Mouse (Mus musculus): ENCODE measurements around the gene Stom. TPM values are rescaled to one million over a fixed set of nuclear protein-coding genes. Genes with fewer than 3 reads are reported as not detected.

Stom gene
- polyA plus RNA-seq, 1 experiment from 2014 or later, result 14.3 TPM

DNA sequence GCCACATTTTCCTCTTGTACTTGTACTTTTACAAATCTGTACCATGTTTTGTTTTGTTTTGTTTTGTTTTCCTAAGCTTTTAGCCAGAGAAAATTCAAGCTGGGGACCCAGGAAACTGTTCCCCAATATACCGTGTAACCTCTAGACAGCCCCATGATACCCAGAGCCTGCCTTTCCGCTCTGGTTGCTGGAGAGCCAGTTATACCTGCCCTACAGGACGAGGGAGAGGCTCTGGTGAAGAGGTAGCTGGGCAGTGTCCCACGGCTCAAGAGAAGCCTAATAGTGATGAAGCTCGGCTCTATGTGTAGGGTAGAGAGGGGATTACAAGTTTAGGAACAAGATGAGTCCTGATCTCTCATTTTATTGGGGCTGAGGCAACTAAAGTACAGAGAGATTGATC lies 51.6 kb downstream of the Stom start:
- Histone ChIP-seq H3K27ac (no peak overlapping the region), H3K4me3 (no peak overlapping the region), H3K9me3 (no peaks in the 10 kb centered on the region), H3K36me3 (no peaks in the 10 kb centered on the region), H3K4me2 (replicated peaks) (no peak overlapping the region), H3K4me1 (peaks cover 7% of the 10 kb centered on the region), H3K27me3 (replicated peaks) (peaks cover 31% of the 10 kb centered on the region), H3K9ac (no peak overlapping the region)
- ATAC-seq (ENCODE audit: low FRiP score, low read depth), result no peak
- WGBS, result 79% methylated on average over 5 of the region's 5 CpGs

DNA sequence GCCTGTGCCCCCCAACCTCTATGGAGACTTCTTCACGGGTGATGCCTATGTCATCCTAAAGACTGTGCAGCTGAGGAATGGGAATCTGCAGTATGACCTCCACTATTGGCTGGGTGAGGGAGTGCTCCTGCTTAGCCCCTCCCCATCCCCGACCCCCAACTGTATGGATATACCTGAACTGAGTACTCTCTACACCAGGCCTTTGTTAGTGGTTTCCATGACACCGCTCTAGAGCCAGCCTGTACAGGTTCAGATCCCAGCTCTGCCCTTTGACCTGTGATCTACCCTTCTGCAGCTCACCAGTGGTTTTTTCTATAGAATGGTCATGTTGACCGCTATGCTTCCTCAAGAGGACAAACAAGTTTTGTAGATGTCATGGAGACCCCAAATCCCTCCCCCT lies 52.8 kb downstream of the Stom start:
- H3K27me3 ChIP-seq (replicated peaks), result peaks cover 31% of the 10 kb centered on the region
- H3K27ac ChIP-seq, result no peak overlapping the region
- 83% methylated on average over 4 of the region's 4 CpGs for WGBS
- H3K9ac ChIP-seq, result no peak overlapping the region
- ATAC-seq (ENCODE audit: low FRiP score, low read depth), result no peak
- no peaks in the 10 kb centered on the region for H3K9me3 ChIP-seq
- peaks cover 7% of the 10 kb centered on the region for H3K4me1 ChIP-seq
- H3K4me2 ChIP-seq (replicated peaks), result no peak overlapping the region
- no peaks in the 10 kb centered on the region for H3K36me3 ChIP-seq
- no peak overlapping the region for H3K4me3 ChIP-seq

DNA sequence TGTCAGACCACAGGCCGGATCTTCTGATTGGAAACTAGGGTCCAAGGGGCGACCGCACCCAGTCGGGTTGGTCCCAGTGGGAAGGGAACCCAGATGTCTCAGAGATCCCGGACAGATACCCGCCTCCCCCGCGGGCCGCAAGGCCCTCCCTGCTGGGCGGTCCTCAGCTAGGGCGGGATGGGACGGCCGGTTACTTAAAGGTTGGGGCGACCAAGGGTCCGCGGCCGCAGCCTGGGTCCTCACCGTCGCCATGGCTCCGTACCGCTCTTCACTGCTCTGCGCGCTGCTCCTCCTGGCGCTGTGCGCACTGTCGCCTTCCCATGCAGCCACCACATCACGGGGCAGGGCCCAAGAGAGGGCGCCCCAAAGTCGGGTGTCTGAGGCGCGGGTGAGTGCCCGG lies 54.6 kb downstream of the Stom start:
- peak overlapping the region; percentile 33; the same call in 1 of the 2 replicates for H3K9ac ChIP-seq
- no peak for ATAC-seq (ENCODE audit: low FRiP score, low read depth)
- peaks cover 7% of the 10 kb centered on the region for H3K4me1 ChIP-seq
- H3K36me3 ChIP-seq, result no peaks in the 10 kb centered on the region
- H3K27me3 ChIP-seq (replicated peaks), result peaks cover 31% of the 10 kb centered on the region
- no peaks in the 10 kb centered on the region for H3K9me3 ChIP-seq
- H3K4me2 ChIP-seq (replicated peaks), result peak overlapping the region; percentile 56
- peak overlapping the region; percentile 26 for H3K4me3 ChIP-seq
- no peak overlapping the region for H3K27ac ChIP-seq
- WGBS, result 2% methylated on average over 32 of the region's 32 CpGs

DNA sequence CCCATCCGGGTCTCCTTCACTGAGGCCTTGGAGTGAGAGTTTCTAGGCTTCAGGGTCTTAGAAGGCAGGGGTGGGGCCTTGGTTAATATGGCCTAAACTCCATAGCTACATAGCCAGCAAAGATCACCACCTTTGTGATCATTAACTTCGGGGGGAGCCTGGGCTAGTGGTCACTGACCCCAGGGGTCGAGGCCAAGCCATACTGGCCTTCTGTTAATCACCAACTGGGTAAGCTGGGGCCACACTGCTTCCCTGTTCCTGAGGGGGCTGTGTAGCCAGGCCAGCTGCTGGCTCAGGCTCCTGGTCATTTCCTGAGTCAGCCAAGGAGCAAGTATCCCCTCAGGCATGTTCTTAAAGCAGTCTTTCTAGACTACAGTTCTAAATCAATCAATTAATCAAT lies 56.8 kb downstream of the Stom start:
- H3K27me3 ChIP-seq (replicated peaks), result peaks cover 31% of the 10 kb centered on the region
- no peaks in the 10 kb centered on the region for H3K9me3 ChIP-seq
- no peak overlapping the region for H3K4me2 ChIP-seq (replicated peaks)
- H3K9ac ChIP-seq, result no peak overlapping the region
- no peaks in the 10 kb centered on the region for H3K36me3 ChIP-seq
- no peak overlapping the region for H3K4me3 ChIP-seq
- no peak overlapping the region for H3K27ac ChIP-seq
- ATAC-seq (ENCODE audit: low FRiP score, low read depth), result no peak
- 61% methylated on average over 3 of the region's 3 CpGs for WGBS
- H3K4me1 ChIP-seq, result peaks cover 7% of the 10 kb centered on the region

DNA sequence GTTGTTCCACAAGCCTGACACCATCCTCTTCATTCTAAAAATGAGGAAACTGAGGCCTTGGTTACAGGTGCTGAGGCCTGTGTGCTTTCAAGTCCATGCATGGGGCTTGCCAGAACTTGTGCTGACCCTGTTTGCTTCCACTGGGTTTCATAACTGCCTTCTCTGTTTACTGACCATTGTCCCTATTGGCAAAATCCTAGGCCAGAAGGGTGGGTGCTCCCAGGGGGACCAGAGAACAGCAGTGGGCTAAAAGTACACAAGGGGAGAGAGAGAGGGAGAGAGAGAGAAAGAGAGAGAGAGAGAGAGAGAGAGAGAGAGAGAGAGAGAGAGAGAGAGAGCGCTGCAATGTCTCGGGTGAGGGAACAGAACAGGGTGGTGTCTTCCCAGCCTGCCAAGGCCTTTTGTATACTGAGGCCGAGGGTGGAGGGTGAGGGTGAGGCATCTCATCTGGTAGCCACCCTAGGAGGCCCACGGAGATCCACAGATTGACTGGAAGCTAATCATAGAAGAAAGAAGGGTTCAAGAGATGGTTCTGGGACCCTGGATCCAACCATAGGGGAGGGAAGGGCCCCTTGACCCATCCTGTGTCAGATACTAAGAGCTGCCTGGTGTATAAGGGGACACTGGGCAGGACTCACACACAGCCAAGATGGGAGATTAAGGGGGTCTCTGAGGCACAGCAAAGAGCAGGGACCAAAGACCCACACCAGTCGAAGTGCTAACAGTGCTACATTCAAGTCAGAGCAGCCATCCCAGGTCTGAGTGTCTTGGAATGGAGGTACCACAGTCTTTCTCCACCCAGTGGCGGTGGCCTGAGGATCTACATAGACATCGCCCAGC lies 58.2 kb downstream of the Stom start:
- Histone ChIP-seq H3K4me3 (no peak overlapping the region), H3K27ac (no peak overlapping the region), H3K9me3 (no peaks in the 10 kb centered on the region), H3K4me2 (replicated peaks) (no peak overlapping the region), H3K9ac (no peak overlapping the region), H3K4me1 (peaks cover 7% of the 10 kb centered on the region), H3K36me3 (no peaks in the 10 kb centered on the region), H3K27me3 (replicated peaks) (peaks cover 26% of the 10 kb centered on the region)
- 85% methylated on average over 7 of the region's 7 CpGs for WGBS
- no peak for ATAC-seq (ENCODE audit: low FRiP score, low read depth)

DNA sequence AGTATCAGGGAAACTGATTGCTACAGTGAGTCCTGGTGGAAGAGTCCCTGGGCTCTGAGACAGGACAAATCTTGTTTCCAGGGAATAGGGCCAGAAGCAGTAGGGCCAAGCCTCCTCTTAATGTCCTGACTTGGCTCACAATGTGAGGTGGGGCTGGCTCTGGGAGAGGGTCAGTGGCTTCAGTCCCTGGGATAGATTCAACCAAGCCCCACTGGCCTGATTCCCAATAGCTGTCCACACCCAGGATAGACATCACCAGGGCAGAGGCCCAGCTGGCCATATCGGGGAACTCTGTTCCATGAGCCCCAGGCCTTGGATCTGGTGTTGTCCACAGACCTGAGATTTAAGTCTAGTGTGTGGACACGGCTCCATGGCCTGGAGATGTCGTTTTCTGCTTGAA lies 59.1 kb downstream of the Stom start:
- Histone ChIP-seq H3K4me2 (replicated peaks) (no peak overlapping the region), H3K36me3 (no peaks in the 10 kb centered on the region), H3K9me3 (no peaks in the 10 kb centered on the region), H3K4me1 (peaks cover 7% of the 10 kb centered on the region), H3K27me3 (replicated peaks) (peaks cover 16% of the 10 kb centered on the region), H3K27ac (no peak overlapping the region), H3K9ac (no peak overlapping the region), H3K4me3 (no peak overlapping the region)
- no peak for ATAC-seq (ENCODE audit: low FRiP score, low read depth)
- 83% methylated on average over 3 of the region's 3 CpGs for WGBS

DNA sequence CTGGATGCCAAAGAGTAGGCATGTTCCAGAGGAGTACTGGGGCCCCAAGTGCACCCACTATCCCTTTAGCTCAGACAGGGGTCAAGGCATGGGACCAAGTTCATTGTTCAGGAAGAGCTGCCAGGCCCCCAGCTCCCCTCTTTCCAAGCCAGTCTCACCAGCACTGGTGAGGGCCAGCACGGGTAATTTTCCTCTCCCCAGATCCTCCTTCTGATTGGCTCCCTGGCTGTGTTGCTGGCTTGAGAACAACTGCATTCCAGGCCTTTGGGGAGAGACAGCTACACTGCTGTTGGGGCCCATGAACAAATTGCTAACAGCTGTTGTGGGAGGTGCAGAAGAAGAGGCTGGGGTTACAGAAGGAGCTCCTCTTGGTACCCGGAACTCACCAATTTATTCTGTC lies 63.2 kb downstream of the Stom start:
- H3K4me1 ChIP-seq, result peaks cover 11% of the 10 kb centered on the region; the same call in 1 of the 2 replicates
- H3K4me3 ChIP-seq, result no peak overlapping the region
- no peak overlapping the region for H3K4me2 ChIP-seq (replicated peaks)
- no peak for ATAC-seq (ENCODE audit: low FRiP score, low read depth)
- H3K9me3 ChIP-seq, result no peaks in the 10 kb centered on the region
- no peak overlapping the region for H3K27ac ChIP-seq
- H3K27me3 ChIP-seq (replicated peaks), result no peaks in the 10 kb centered on the region
- H3K9ac ChIP-seq, result no peak overlapping the region
- WGBS, result 40% methylated on average over 2 of the region's 2 CpGs
- no peaks in the 10 kb centered on the region for H3K36me3 ChIP-seq

DNA sequence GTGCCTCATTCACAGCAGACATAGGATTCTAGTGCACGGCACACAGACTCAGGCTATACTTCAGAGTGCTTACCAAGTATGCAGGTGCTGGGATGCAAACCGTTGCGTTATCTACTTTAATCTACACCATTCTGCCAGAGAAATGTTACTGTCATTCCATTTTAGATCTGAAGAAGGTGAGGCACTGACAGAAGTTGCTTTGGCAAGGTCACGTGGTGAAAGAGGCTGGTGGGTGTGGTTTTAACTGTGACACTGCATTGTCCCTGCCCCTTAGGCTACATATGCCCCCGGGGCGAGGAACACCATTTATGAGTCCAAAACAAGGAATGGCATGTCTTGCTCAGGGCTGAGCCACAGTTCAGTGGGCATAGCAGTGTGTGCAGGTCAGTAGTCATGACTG lies 63.9 kb downstream of the Stom start:
- ATAC-seq (ENCODE audit: low FRiP score, low read depth), result no peak
- no peak overlapping the region for H3K9ac ChIP-seq
- H3K9me3 ChIP-seq, result no peaks in the 10 kb centered on the region
- no peaks in the 10 kb centered on the region for H3K27me3 ChIP-seq (replicated peaks)
- no peak overlapping the region for H3K4me2 ChIP-seq (replicated peaks)
- H3K36me3 ChIP-seq, result no peaks in the 10 kb centered on the region
- H3K4me1 ChIP-seq, result peaks cover 11% of the 10 kb centered on the region; the same call in 1 of the 2 replicates
- WGBS, result 87% methylated on average over 6 of the region's 6 CpGs
- no peak overlapping the region for H3K27ac ChIP-seq
- no peak overlapping the region for H3K4me3 ChIP-seq

DNA sequence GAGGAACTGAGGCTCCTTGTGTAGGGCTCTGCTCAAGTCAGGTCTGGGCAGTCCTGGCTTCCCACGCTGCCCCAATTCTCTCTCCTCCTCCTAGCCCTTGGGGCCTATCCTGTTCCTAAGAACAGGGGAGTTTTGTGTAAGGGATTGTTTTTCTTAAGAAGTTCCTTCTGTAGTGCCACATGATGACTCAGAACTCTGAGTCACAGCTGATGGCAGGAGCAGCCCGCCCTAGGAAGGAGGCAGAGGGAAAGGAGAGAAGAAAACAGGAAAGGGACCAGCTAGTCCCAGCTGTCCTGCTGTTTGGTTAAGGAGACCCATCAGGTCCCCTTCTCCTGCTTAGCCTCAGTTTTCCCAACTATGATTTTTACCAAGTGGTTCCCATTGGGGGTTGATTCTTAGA lies 65.0 kb downstream of the Stom start:
- no peak for ATAC-seq (ENCODE audit: low FRiP score, low read depth)
- H3K9ac ChIP-seq, result no peak overlapping the region
- H3K27ac ChIP-seq, result no peak overlapping the region
- no peak overlapping the region for H3K4me2 ChIP-seq (replicated peaks)
- WGBS, result 62% methylated on average over 2 of the region's 2 CpGs
- peaks cover 11% of the 10 kb centered on the region; the same call in 1 of the 2 replicates for H3K4me1 ChIP-seq
- H3K9me3 ChIP-seq, result no peaks in the 10 kb centered on the region
- no peaks in the 10 kb centered on the region for H3K27me3 ChIP-seq (replicated peaks)
- H3K36me3 ChIP-seq, result no peaks in the 10 kb centered on the region
- no peak overlapping the region for H3K4me3 ChIP-seq

DNA sequence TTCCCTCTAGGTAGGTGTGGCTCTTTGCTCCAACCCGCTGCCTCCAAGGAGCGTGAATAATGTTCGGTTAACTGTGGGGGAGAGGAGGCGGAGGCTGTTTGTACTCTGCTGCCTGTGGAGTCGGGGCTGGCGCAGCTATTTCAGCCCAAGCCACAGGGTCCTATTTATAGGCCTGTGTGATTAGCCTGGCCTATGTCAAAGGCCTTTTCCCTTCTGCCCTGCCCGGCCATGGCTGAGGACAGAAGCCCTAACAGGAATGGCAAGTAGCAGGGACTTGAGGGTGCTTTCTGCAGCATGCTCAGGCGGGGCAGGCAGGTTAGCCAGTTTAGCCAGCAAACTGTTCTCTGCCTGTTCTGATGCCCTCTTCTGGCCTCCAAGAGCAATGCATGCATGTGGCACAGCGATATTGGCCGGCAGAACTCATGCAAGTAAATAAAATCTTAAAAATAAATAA lies 66.2 kb downstream of the Stom start:
- Histone ChIP-seq H3K9me3 (no peaks in the 10 kb centered on the region), H3K4me3 (no peak overlapping the region), H3K36me3 (no peaks in the 10 kb centered on the region), H3K4me1 (peaks cover 11% of the 10 kb centered on the region; the same call in 1 of the 2 replicates), H3K27me3 (replicated peaks) (no peaks in the 10 kb centered on the region), H3K4me2 (replicated peaks) (0 out of 2 replicates have a peak overlapping the region, but pooled peaks have one; percentile 38), H3K9ac (no peak overlapping the region), H3K27ac (no peak overlapping the region)
- 10% methylated on average over 10 of the region's 10 CpGs for WGBS
- ATAC-seq (ENCODE audit: low FRiP score, low read depth), result 0 out of 2 replicates have a peak, but pooled peaks have one; percentile 45

DNA sequence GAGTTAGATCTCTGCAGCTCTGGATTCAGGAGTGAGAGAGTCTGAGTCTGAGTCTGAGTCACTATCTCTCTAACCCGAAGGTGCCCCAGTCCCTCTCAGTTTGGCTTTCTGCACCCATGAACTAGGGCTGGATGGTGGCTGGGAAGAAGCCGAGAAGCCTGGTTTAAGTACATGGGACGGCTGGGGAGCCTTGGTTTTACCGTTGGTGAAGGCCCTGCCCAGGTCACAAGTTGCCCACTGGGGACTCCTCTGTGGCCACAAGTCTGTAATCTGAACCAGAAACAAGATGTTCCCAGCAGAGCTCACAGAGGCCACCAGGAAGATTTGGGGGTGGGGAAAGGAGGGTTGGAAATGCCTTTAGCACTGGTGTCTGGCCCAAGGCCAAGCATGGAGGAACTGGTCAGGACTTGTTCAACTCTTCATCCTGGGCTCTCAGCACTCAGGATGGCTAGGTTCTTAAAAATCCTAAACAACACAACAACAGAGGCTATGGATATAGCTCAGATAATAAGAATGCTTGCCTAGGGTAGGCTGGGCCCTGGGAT lies 67.0 kb downstream of the Stom start:
- Histone ChIP-seq H3K36me3 (no peaks in the 10 kb centered on the region), H3K27ac (no peak overlapping the region), H3K4me3 (no peak overlapping the region), H3K9ac (no peak overlapping the region), H3K4me2 (replicated peaks) (no peak overlapping the region), H3K27me3 (replicated peaks) (no peaks in the 10 kb centered on the region), H3K4me1 (peaks cover 11% of the 10 kb centered on the region; the same call in 1 of the 2 replicates), H3K9me3 (no peaks in the 10 kb centered on the region)
- WGBS, result 72% methylated on average over 4 of the region's 4 CpGs
- no peak for ATAC-seq (ENCODE audit: low FRiP score, low read depth)

DNA sequence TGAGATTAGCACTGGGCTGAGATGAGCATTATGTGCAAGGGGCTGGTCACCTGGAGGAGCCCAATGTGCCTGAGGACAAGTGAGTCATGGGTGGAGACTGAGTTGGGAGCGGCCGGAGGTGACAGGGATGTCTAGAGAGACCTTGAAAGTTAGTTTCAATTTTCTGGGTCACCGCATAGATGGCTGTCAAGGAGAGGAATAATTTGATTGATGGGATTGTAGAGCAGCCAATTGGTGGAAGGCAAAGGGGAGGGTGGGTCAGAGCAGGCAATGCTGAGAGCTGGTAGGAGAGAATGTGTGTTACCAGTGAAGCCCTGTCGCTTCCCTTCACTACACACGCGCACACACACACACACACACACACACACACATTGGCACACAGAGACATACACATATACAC lies 67.6 kb downstream of the Stom start:
- no peak overlapping the region for H3K4me3 ChIP-seq
- H3K9me3 ChIP-seq, result no peaks in the 10 kb centered on the region
- no peak overlapping the region for H3K9ac ChIP-seq
- 83% methylated on average over 6 of the region's 6 CpGs for WGBS
- H3K36me3 ChIP-seq, result no peaks in the 10 kb centered on the region
- ATAC-seq (ENCODE audit: low FRiP score, low read depth), result no peak
- H3K4me1 ChIP-seq, result peaks cover 11% of the 10 kb centered on the region; the same call in 1 of the 2 replicates
- H3K27me3 ChIP-seq (replicated peaks), result no peaks in the 10 kb centered on the region; the same call in 1 of the 2 replicates
- H3K4me2 ChIP-seq (replicated peaks), result no peak overlapping the region
- H3K27ac ChIP-seq, result no peak overlapping the region
